Mouse (Mus musculus) monocyte, adult 5-6 weeks (primary cell): Measurements from ENCODE around the gene Pmvk. TPM values are rescaled to one million over a fixed set of nuclear protein-coding genes. Genes with fewer than 3 reads are reported as not detected.

Source experiments
- ATAC-seq: fragments of 153-309, 156-312 bp; replicated peaks from 2 replicates; pipeline ENCODE4 v1.8.0; 2017; ENCODE audit warnings: mild to moderate bottlenecking; ENCODE audit not compliant: low TSS enrichment, insufficient number of reproducible peaks, severe bottlenecking, poor library complexity, low FRiP score
- total RNA-seq: library from RNA; stranded (forward); fragments of 200-1000, 200-491, 200-594 nt; gene quantifications from 3 replicates; pipeline ENCODE4 v1.2.3, GENCODE M21; 2017

The Pmvk gene
- total RNA-seq, 1 experiment from 2014 or later = 21.0 TPM

- ATAC-seq = peak; percentile 65
These were observed 4.1 kb downstream of the Pmvk start for GRCm38 (mm10) chr3:89458372-89458964.

GRCm38 (mm10) chr3:89458965-89459807 is 4.8 kb downstream of the Pmvk start:
- peak; percentile 76 for ATAC-seq

DNA sequence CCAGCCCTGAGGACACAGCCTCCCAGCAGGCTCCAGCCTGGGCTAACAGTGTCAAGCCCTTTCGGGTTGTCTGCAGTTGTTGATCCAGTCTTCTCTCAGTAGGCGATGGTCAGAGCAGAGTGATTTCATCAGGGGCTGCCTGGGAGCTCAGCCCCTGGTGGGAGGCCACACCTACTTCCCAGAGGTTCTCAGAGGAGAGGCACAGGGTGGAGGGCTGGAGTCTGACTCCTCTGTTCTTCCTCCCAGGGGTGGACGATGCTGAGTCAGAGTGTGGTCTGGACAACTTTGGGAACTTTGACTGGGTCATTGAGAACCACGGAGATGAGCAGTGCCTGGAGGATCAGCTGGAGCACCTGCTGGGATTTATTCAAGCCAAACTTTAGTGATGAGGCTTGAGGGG is 13.9 kb downstream of the Pmvk start:
- ATAC-seq = no peak

- ATAC-seq = no peak
These were observed 17.9 kb downstream of the Pmvk start for GRCm38 (mm10) chr3:89472280-89472679.

DNA sequence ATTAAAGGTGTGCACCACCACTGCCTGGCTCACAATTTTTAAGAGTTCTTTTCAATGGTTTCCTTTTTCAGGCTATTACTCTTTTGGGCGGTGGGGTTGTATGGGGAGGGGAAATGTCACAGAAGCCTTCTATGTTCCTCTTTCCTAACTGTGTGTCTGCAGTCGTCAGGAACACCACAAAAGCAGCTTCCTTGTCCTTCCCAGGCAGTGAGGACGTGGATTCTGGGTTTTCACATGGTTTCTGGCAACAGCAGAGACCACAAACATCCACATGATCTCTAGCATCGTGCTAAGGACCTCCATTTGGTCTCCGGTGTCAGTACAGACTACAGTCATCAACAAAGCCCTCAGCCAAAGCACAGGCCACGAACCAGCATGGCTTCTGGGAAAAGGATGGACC is 19.5 kb downstream of the Pmvk start:
- ATAC-seq = no peak

- ATAC-seq = no peak
These were observed 24.7 kb downstream of the Pmvk start for GRCm38 (mm10) chr3:89479055-89479454.

DNA sequence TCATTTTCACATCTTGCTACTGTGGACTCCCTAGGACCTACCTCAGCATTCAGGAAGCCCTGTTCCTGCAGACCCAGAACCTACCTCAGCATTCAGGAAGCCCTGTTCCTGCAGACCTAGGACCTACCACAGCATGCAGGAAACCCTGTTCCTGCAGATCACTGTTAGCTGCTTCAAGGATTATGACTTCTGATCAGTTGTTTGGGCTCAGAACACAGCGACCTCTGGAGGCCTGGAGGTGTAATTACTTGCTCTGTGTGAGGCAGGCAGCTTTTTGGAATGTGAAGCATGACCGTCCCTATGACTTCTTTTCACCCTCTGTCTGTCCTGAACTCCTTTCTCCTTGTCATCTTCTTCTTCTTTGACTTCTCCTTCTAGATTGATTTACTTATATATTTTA is 27.1 kb downstream of the Pmvk start:
- ATAC-seq = peak; percentile 55

DNA sequence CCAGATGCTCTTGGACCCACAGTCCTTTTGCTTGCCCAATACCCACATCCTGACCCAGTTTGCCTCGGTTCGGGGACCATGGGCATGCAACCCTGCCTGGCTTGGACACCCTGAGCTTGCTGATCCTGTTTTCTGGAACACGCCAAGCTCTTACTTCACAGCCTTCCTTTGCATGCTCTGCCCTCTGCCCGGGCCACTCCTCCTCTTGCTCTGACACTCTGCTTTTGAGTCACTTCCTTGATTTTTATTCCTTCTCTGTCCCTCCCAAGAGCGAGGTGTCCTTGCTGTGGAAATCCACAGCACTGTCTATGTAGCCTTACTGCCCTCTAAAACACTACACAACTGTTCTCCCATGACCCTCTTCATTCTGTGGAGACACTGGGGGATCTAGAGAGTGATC is 27.9 kb downstream of the Pmvk start:
- no peak for ATAC-seq

DNA sequence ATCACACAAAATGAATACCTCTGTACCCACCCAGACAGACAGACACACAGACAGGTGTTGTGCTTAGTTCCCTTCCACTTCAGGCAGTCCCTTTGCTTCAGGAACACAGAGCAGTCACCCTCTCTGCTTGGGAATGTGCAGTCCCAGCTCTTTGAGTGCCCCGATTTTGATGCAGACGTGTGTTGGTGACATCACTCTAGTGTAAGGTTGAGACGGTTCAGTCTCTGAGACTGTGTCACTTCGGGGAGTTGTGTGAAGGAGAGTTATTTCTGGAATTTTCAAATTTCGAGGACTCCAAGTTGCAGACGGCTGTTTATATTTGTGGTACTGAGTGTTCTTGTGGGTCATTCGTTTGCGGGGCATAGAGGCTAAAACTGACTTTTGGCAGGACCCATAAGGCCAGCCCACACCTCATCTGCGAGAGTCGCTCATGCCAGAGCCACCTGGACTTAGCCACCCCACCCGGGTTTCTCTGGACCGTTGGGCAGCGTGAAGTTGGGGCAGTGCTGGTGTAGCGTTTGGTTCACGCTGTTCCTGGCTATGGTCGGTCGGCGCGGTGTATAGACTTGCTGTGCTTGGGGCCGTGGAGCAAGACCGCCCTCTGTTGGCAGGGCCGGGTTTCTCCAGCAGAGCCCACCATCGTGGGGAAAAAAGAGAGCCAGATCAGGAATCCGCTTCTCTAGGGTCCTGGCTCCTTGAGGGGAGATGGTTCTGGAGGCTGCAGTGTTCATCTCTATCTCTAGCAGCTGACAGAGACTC is 30.6 kb downstream of the Pmvk start:
- ATAC-seq = peak; percentile 87

DNA sequence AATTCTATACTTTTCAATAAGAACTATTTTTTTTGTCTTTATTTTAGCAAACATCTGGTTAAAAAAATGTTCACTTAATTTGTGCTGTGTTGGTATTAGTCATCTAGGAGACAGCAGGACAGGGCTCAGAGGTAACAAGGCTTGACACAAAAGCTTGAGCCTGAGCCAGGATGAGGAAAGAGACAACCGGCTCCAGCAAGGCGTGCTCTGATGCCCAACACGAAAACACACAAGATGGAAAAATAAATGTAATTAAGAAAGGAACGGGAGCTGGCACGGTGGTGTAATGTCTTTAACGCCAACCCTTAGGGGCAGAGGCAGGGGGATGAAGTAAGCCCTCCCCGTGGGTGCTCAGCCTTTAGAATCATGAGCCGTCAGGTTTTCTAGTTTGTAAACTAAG is 31.8 kb downstream of the Pmvk start:
- ATAC-seq = no peak

GRCm38 (mm10) chr3:89486916-89487702 is 32.8 kb downstream of the Pmvk start:
- no peak for ATAC-seq

DNA sequence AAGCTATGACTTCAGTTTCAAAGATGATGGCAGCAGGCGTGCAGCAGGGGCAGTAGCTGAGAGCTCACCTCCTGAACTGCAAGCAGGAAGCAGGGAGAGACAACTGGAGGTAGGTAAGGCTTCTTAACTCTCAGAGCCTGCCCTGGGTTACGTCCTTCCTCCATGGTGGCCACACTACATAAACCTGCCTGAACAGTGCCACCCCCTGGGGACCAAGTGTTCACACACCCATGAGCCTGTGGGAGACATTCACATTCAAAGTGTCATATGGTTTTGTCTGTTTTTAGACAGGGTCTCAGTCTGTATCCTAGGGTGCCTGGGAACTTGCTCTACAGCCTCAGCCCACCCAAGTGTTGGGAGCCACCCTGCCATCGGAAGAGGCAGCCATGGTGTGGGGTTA is 36.4 kb downstream of the Pmvk start:
- no peak for ATAC-seq

DNA sequence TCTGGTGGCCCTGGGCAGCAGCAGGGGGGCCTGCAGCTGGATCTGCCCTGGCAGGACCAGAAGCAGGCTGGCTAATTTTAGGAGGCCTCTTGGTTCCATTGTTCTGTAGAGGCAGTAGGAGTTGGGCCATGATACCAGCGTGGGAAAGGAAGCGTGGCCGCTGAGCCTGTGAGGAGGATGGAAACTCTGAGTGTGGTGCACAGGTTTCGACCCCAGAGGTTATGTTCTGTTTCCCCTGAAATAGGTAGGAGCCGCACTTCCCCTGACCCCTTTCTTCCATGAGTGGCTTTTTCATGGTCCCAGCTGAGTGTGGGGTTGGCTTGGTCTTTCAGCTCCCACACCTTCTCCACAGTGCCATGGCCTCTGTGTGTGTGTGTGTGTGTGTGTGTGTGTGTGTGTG is 37.2 kb downstream of the Pmvk start:
- no peak for ATAC-seq

DNA sequence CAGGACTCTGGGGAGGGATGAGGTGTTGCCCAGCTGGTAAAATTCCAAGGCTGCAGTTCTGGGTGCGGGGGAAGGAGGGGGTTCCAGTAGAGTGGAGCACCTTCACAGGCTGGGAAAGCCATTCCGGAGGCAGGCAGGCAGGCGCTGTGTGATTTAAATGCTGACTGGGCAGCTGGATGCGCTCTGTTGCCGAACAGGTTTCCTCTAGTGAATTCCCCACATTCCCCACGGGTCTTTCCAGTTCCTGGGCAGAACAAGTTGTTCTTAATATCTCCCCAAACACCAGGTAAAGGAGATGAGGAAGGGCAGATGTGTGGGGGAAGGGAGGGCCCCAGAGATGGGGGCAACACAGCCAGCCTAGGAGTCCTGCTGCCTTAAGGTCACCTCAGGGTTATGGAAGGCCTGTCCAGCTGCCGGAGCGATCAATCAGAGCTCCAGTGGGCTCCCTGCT is 38.4 kb downstream of the Pmvk start:
- ATAC-seq = no peak

- ATAC-seq = no peak
These were observed 40.3 kb downstream of the Pmvk start for GRCm38 (mm10) chr3:89494630-89495029.

DNA sequence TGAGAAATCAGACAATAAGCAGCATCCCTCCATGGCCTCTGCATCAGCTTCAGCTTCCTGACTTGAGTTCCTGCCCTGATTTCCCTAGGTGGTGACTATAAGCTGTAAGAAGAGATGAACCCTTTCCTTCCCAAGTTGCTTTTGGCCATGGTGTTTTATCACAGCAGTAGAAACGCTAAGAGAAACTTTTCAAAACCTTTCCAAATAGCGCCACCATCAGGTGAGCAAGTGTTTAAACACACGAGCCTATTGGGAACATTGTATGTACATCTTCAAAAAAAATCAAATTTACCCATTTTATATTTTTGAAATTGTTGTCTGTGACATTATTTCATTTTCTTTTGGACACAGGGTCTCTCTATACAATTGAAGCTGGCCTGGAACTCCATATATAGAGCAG is 42.0 kb downstream of the Pmvk start:
- ATAC-seq = no peak

DNA sequence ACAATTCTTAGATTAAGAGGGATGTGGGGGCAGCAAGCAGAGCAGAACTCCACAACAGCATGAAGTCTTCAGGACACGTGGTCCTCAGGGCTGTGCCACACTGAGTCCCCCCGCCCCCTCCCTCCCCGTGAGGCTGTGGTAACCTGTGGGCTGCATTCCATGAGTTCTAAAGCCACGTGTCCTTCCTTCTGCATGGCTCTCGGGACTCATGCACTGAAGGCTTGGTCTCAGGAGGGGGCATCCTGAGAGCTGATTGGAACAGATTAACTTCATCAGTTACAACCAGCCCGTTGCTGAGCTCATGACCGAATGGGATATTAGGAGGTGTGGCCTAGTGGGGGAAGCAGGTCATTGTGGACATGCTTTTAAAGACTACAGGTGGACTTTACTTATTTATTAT is 45.4 kb downstream of the Pmvk start:
- ATAC-seq = no peak

DNA sequence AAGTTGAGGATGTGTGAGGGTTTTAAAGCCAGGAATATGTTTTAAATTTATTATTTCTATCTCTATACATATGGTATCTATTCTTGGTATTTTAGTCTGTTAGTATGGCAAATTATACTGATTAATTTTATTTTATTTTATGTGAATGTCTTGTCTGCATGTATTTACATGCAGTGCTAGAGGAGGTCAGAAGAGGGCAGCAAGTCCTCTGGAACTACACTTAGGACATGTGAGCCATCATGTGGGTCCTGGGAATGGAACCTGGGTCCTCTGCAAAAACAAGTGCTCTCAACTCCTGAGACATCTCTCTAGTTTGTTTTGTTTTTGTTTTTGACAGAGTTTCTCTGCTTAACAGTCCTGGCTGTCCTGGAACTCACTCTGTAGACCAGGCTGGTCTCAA is 47.1 kb downstream of the Pmvk start:
- ATAC-seq = no peak

DNA sequence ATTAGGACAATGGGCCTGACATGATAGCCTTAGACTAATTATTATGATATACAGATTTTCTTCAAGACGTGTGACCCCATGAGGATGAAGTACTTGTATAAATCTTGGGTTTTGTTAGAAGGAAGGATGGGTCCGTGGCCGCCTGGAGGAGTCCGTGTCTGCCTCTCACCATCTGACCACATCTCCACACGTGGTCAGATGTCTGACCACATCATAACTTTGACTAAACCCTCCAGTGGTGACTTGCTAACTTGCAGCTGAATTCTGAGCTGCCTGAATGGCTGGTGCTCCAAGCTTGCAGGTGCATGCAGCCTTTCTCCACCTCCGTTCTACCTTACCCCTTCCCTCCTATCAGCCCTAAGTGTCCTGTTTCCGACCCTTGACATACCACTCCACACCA is 48.2 kb downstream of the Pmvk start:
- ATAC-seq = 0 out of 2 replicates have a peak, but pooled peaks have one; percentile 43
